Mouse (Mus musculus) limb, embryonic 14.5 days (tissue): Measurements from ENCODE around the gene Fam13c. TPM values are rescaled to one million over a fixed set of nuclear protein-coding genes. Genes with fewer than 3 reads are reported as not detected.

ENCODE experiments used
- ATAC-seq: fragments of 200-750 bp; cut with Nextera tagmentation; 2 replicates; pipeline ENCODE4 v1.8.0; 2017; ENCODE audit warnings: low read depth, moderate number of reproducible peaks, moderate TSS enrichment; ENCODE audit not compliant: low FRiP score
- DNase-seq: peaks from one replicate; pipeline ENCODE4 v3.0.0-alpha.2; 2015; ENCODE audit warnings: low spot score
- H3K27ac ChIP-seq: fragments of 300-500 bp; sonication (generic); replicated peaks from 2 replicates; pipeline ENCODE4 v1.5.1; 2014; ENCODE audit warnings: low read depth, mild to moderate bottlenecking, low read length, moderate library complexity, mixed read lengths
- H3K27me3 ChIP-seq: fragments of 300-500 bp; sonication (generic); 2 replicates; pipeline ENCODE4 v1.6.1; 2014; ENCODE audit warnings: low read length, mixed read lengths; ENCODE audit not compliant: control insufficient read depth, insufficient read depth
- H3K36me3 ChIP-seq: fragments of 300-500 bp; sonication (generic); 2 replicates; pipeline ENCODE4 v1.6.1; 2014; ENCODE audit warnings: mild to moderate bottlenecking, low read length, moderate library complexity, mixed read lengths; ENCODE audit not compliant: control insufficient read depth, insufficient read depth
- H3K4me1 ChIP-seq: fragments of 300-500 bp; sonication (generic); 2 replicates; pipeline ENCODE4 v1.6.1; 2014; ENCODE audit warnings: antibody characterized with exemption, low read length, mixed read lengths; ENCODE audit not compliant: control insufficient read depth, insufficient read depth
- H3K4me2 ChIP-seq: fragments of 300-500 bp; sonication (generic); replicated peaks from 2 replicates; pipeline ENCODE4 v1.6.1; 2014; ENCODE audit warnings: low read depth, mild to moderate bottlenecking, low read length, moderate library complexity; ENCODE audit not compliant: severe bottlenecking
- H3K4me3 ChIP-seq: fragments of 300-500 bp; sonication (generic); replicated peaks from 2 replicates; pipeline ENCODE4 v1.5.1; 2014; ENCODE audit warnings: low read length
- H3K9ac ChIP-seq: fragments of 300-500 bp; sonication (generic); 2 replicates; pipeline ENCODE4 v1.6.1; 2014; ENCODE audit warnings: mild to moderate bottlenecking, low read depth, low read length, moderate library complexity; ENCODE audit not compliant: severe bottlenecking
- H3K9me3 ChIP-seq: fragments of 300-500 bp; sonication (generic); 2 replicates; pipeline ENCODE4 v1.6.1; 2016; ENCODE audit warnings: low read length; ENCODE audit not compliant: control insufficient read depth
- POLR2A ChIP-seq: fragments of 200-500 bp; IDR thresholded peaks from 2 replicates; pipeline ENCODE4 v1.8.0; 2012; ENCODE audit warnings: inconsistent platforms, mild to moderate bottlenecking, moderate library complexity, borderline replicate concordance; ENCODE audit not compliant: insufficient read depth, insufficient read length; ENCODE audit errors: extremely low read depth
- WGBS: fragments of 180-500 bp; shearing (Covaris S2); extraction: QIAGEN DNeasy Blood & Tissue Kit; methylation state at CpG from one replicate; pipeline ENCODE4 v1.1.7; 2014; 5-methylcytosine and 5-hydroxymethylcytosine counted together
- polyA plus RNA-seq, 2 experiments: library from polyadenylated mRNA; depleted of rRNA in 1 of 2; stranded (reverse) in 1 of 2; unstranded in 1 of 2; fragments of >200 nt; fragmentation: Nextera tagmentation in 1 of 2; extraction: Ambion mirVana in 1 of 2; gene quantifications; 2 replicates each; pipeline versions ENCODE4 v1.2.1 to v1.2.3; 2012 to 2014

The Fam13c gene
- polyA plus RNA-seq, 2 experiments, result 6.1 to 11.0 TPM

DNA sequence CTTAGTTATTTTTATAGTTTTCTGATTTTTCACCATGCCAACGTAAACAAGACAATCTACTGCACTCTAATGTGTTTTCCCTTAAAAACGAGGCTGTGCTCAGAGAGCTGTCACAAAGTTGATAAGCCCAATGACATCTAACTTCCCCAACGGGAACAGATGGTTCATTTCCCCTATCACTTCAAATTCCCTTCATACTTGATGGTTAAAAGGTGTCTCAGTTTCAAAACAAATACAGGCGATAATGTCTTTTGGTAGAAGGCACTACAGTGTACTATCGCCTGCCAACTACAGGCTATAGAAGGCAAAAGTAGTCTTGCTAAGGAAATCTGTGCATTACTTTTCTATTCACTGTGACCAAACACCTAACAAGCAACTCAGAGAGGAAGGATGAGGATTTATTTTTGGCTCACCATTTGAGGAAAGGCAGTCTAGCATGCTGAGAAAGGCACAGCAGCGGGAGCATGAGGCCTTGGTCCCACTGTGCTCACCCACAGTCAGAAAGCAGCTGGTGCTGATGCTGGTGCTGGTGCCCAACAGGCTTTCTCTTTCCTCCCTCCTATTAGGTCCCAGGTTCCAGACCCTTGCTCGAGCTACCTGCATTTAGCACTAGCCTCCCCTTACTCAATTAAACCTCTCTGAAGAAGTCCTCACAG, 141.4 kb downstream of the Fam13c start:
- ATAC-seq, result no peak
- TF ChIP-seq POLR2A, result no peak
- WGBS, result 66% methylated on average over 7 of the region's 7 CpGs

DNA sequence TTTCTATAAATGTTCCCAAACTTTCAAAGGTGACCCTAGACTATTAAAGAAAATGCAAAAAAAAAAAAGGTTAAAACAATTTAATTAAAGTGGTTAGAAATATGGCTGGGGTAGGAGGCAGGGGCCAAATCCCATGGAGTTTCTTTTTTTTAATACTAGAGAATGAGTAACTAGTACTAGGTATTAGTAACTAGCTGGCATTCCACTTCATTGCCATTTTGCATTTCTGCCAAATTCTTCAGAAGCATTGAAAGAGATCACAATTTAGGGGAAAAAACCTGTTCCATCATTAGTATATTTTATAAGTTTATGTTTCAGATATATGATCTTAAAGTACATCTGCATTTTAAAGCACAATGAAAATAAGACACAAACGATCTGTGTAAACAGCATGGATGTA, 143.9 kb downstream of the Fam13c start:
- H3K27me3 ChIP-seq, result no peaks in the 10 kb centered on the region
- no peak overlapping the region for H3K4me3 ChIP-seq
- H3K4me2 ChIP-seq, result no peak overlapping the region
- TF ChIP-seq POLR2A, result no peak
- no peak for ATAC-seq
- WGBS, result 83% methylated on average over 1 of the region's 1 CpGs
- no peak for DNase-seq
- no peaks in the 10 kb centered on the region for H3K4me1 ChIP-seq
- H3K36me3 ChIP-seq, result no peaks in the 10 kb centered on the region
- no peak overlapping the region for H3K9ac ChIP-seq
- no peaks in the 10 kb centered on the region for H3K9me3 ChIP-seq
- no peak overlapping the region for H3K27ac ChIP-seq

More for the DNA sequence above, 141.4 kb downstream of the Fam13c start:
- Histone ChIP-seq H3K4me3 (no peak overlapping the region), H3K9me3 (no peaks in the 10 kb centered on the region), H3K4me1 (no peaks in the 10 kb centered on the region), H3K4me2 (no peak overlapping the region), H3K27me3 (no peaks in the 10 kb centered on the region), H3K27ac (no peak overlapping the region), H3K9ac (no peak overlapping the region), H3K36me3 (no peaks in the 10 kb centered on the region)
- DNase-seq, result no peak

DNA sequence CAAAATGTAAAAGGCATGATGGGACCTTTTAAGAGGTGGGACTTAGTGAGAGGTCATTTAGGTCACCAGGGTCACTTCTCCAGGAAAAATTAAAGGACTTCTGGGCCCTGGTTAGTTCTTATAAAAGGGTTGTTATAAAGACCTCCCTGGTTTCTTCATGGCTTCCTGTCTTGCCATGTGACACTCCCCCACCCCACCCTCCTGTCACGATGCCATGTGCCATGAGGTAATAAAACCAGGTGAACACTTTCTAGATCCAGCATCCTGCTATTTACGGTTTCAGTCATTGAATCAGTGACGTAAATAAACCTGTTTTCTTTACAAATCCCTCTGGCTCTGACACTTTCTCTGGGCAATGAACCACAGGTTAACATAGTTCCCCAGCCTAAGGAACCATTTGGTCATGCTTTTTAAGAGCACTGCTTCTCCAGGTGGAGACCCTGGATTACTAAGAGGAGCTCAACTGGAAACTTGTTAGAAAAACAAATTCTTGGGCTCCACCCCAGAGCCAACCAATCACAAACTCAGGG, 146.7 kb downstream of the Fam13c start:
- DNase-seq, result no peak
- ATAC-seq, result no peak
- Histone ChIP-seq H3K4me3 (no peak overlapping the region), H3K9me3 (no peaks in the 10 kb centered on the region), H3K4me2 (no peak overlapping the region), H3K4me1 (no peaks in the 10 kb centered on the region), H3K27me3 (no peaks in the 10 kb centered on the region), H3K9ac (no peak overlapping the region), H3K27ac (no peak overlapping the region), H3K36me3 (no peaks in the 10 kb centered on the region)
- 30% methylated on average over 3 of the region's 3 CpGs for whole genome bisulfite sequencing
- no peak for TF ChIP-seq POLR2A

GRCm38 (mm10) chr10:70594007-70594406, 153.7 kb downstream of the Fam13c start:
- H3K27ac ChIP-seq, result no peak overlapping the region
- H3K4me3 ChIP-seq, result no peak overlapping the region
- H3K4me1 ChIP-seq, result peaks cover 3% of the 10 kb centered on the region; the same call in 1 of the 2 replicates
- 56% methylated on average over 1 of the region's 1 CpGs for WGBS
- TF ChIP-seq POLR2A, result no peak
- no peak overlapping the region for H3K4me2 ChIP-seq
- no peak for DNase-seq
- peaks cover 9% of the 10 kb centered on the region; the same call in 1 of the 2 replicates for H3K27me3 ChIP-seq
- ATAC-seq, result no peak
- no peaks in the 10 kb centered on the region for H3K9me3 ChIP-seq
- H3K9ac ChIP-seq, result no peak overlapping the region
- no peaks in the 10 kb centered on the region for H3K36me3 ChIP-seq

GRCm38 (mm10) chr10:70598081-70598515, 157.8 kb downstream of the Fam13c start:
- peak; percentile 90 for DNase-seq
- no peak overlapping the region for H3K27ac ChIP-seq
- peaks cover 6% of the 10 kb centered on the region; the same call in 1 of the 2 replicates for H3K4me1 ChIP-seq
- peak overlapping the region; percentile 67; the same call in 1 of the 2 replicates for H3K4me3 ChIP-seq
- ATAC-seq, result peak; percentile 21; the same call in 1 of the 2 replicates
- peak overlapping the region; percentile 96 for H3K4me2 ChIP-seq
- no peak overlapping the region for H3K9ac ChIP-seq
- WGBS, result 22% methylated on average over 10 of the region's 10 CpGs
- H3K36me3 ChIP-seq, result no peaks in the 10 kb centered on the region
- H3K27me3 ChIP-seq, result peaks cover 23% of the 10 kb centered on the region; the same call in 1 of the 2 replicates
- H3K9me3 ChIP-seq, result no peaks in the 10 kb centered on the region
- no peak for TF ChIP-seq POLR2A
